ENCODE assay signal across 8 mouse cellular contexts in the genomic region with DNA sequence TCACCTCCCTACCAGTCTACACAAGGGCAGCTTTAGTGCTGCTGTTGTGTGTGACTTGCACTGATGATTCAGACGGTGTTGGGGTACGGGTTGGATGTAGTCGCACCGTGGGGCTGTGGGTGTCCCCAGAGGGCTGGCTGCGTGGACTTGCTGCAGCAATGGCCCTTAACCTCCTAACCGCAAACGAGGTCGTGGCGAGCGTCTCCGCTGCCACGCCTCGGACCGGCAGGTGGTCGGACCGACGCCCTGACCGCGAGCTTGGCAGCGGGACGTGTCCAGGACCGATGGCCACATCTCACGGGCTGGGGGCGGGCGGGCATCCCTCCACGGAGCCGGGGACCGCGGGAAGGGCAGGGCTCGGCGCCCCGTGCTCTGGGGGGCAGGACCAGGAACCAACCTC. TPM values are rescaled to one million over a fixed set of nuclear protein-coding genes. Genes with fewer than 3 reads are reported as not detected.
DNase-seq lines count a peak whose midpoint lies in the region; ATAC-seq and TF ChIP-seq lines count a peak whose summit lies in the region.

No protein-coding gene starts in this region.

- in situ Hi-C loops in Patski (cut with MboI; ENCODE audit: low pct_unique_long_range_greater_than_20kb): no loop called here

- TF ChIP-seq CTCF in Patski (IDR thresholded peaks at IDR 0.05): no peak

- intact Hi-C loops in heart, postnatal 25 days (cut with DNase I): loop anchor here (2.0 kb wide), 1 partner anchor 68 kb away; a partner anchor contains a TSS
- intact Hi-C loops in left cerebral cortex, postnatal 14 days (cut with DNase I): loop anchor here (5.0 kb wide), 1 partner anchor 68 kb away; a partner anchor contains a TSS

- peak overlapping the region; percentile 88 for H3K27ac ChIP-seq in neural tube, embryonic 11.5 days (ENCODE audit: low read depth, low read length)
- H3K27ac ChIP-seq in embryonic facial prominence, embryonic 10.5 days (replicated peaks): peak overlapping the region; percentile 95
- peak overlapping the region; percentile 98 for H3K27ac ChIP-seq in midbrain, embryonic 13.5 days
- H3K27ac ChIP-seq in stomach, embryonic 15.5 days: peak overlapping the region; percentile 90

- no peaks in the 10 kb centered on the region for H3K27me3 ChIP-seq in neural tube, embryonic 11.5 days (ENCODE audit: control insufficient read depth, insufficient read depth, low read length)
- H3K27me3 ChIP-seq in Patski: no peaks in the 10 kb centered on the region
- H3K27me3 ChIP-seq in embryonic facial prominence, embryonic 10.5 days (replicated peaks; ENCODE audit: low read depth, poor library complexity, severe bottlenecking): no peaks in the 10 kb centered on the region
- H3K27me3 ChIP-seq in midbrain, embryonic 13.5 days: peaks cover 6% of the 10 kb centered on the region; the same call in 1 of the 2 replicates
- 0 out of 2 replicates have a peak, but pooled peaks cover 3% of the 10 kb centered on the region for H3K27me3 ChIP-seq in stomach, embryonic 15.5 days (replicated peaks)

- POLR2A ChIA-PET in Patski (lab: Charles Lee): interaction anchor here (1.5 kb wide), 2 partner anchors 34 to 68 kb away, joined by 3 to 7 read pairs; a partner anchor contains a TSS

- peak; percentile 76 for ATAC-seq in neural tube, embryonic 11.5 days (ENCODE audit: insufficient read depth, low FRiP score, low TSS enrichment)
- peak; percentile 68 for ATAC-seq in Patski
- peak; percentile 82 for ATAC-seq in midbrain, embryonic 13.5 days
- peak; percentile 36 for ATAC-seq in stomach, embryonic 15.5 days (ENCODE audit: insufficient read depth, low FRiP score, low read depth)

- peak overlapping the region; percentile 82 for H3K4me2 ChIP-seq in neural tube, embryonic 11.5 days (ENCODE audit: low read depth)
- peak overlapping the region; percentile 71 for H3K4me2 ChIP-seq in midbrain, embryonic 13.5 days (replicated peaks)
- peak overlapping the region; percentile 85 for H3K4me2 ChIP-seq in stomach, embryonic 15.5 days

- under 1% methylated on average over 32 of the region's 32 CpGs for WGBS in neural tube, embryonic 11.5 days
- WGBS in embryonic facial prominence, embryonic 10.5 days: under 1% methylated on average over 32 of the region's 32 CpGs
- under 1% methylated on average over 31 of the region's 32 CpGs for WGBS in midbrain, embryonic 13.5 days
- whole genome bisulfite sequencing in stomach, embryonic 15.5 days: under 1% methylated on average over 32 of the region's 32 CpGs

- peaks cover 6% of the 10 kb centered on the region for H3K4me1 ChIP-seq in neural tube, embryonic 11.5 days (ENCODE audit: control insufficient read depth, insufficient read depth, low read length)
- H3K4me1 ChIP-seq in embryonic facial prominence, embryonic 10.5 days: peaks cover 20% of the 10 kb centered on the region
- peaks cover 33% of the 10 kb centered on the region for H3K4me1 ChIP-seq in midbrain, embryonic 13.5 days (replicated peaks)
- H3K4me1 ChIP-seq in stomach, embryonic 15.5 days: no peaks in the 10 kb centered on the region

- peak; percentile 57 for DNase-seq in neural tube, embryonic 11.5 days (ENCODE audit: low spot score)
- no peak for DNase-seq in neural tube, embryonic 10.5 days (ENCODE audit: extremely low spot score, low spot score)
- DNase-seq in Patski (ENCODE audit: low read depth, low spot score): no peak
- no peak for DNase-seq in embryonic facial prominence, embryonic 10.5 days (ENCODE audit: low spot score)
- DNase-seq in heart, postnatal 25 days (ENCODE audit: low spot score): peak; percentile 7
- peak; percentile 31 to 45 for DNase-seq in left cerebral cortex, postnatal 14 days (ENCODE audit: low spot score in 2 of 2)

- peak overlapping the region; percentile 91 for H3K4me3 ChIP-seq in neural tube, embryonic 11.5 days (ENCODE audit: low read depth, low read length)
- H3K4me3 ChIP-seq in embryonic facial prominence, embryonic 10.5 days: peak overlapping the region; percentile 97
- H3K4me3 ChIP-seq in midbrain, embryonic 13.5 days (replicated peaks): peak overlapping the region; percentile 57
- H3K4me3 ChIP-seq in stomach, embryonic 15.5 days (replicated peaks): peak overlapping the region; percentile 70

- CTCF ChIA-PET in Patski (lab: Charles Lee): interaction anchor here (0.7 to 2.3 kb wide), 5 partner anchors 8 to 76 kb away, joined by 3 to 8 read pairs (median 3); no protein-coding TSS in a partner anchor

- peak overlapping the region; percentile 84 for H3K9ac ChIP-seq in neural tube, embryonic 11.5 days (ENCODE audit: low read length)
- H3K9ac ChIP-seq in midbrain, embryonic 13.5 days (replicated peaks): peak overlapping the region; percentile 83
- H3K9ac ChIP-seq in stomach, embryonic 15.5 days: peak overlapping the region; percentile 68

- H3K9me3 ChIP-seq in neural tube, embryonic 11.5 days (ENCODE audit: control insufficient read depth, low read length): no peaks in the 10 kb centered on the region
- no peaks in the 10 kb centered on the region for H3K9me3 ChIP-seq in embryonic facial prominence, embryonic 10.5 days
- no peaks in the 10 kb centered on the region for H3K9me3 ChIP-seq in midbrain, embryonic 13.5 days
- no peaks in the 10 kb centered on the region for H3K9me3 ChIP-seq in stomach, embryonic 15.5 days

- H3K36me3 ChIP-seq in neural tube, embryonic 11.5 days (ENCODE audit: control insufficient read depth, insufficient read depth, low read length): no peaks in the 10 kb centered on the region; the same call in 1 of the 2 replicates
- peaks cover 20% of the 10 kb centered on the region for H3K36me3 ChIP-seq in embryonic facial prominence, embryonic 10.5 days (replicated peaks)
- peaks cover 11% of the 10 kb centered on the region for H3K36me3 ChIP-seq in midbrain, embryonic 13.5 days
- H3K36me3 ChIP-seq in stomach, embryonic 15.5 days: peaks cover 8% of the 10 kb centered on the region; the same call in 1 of the 2 replicates

RNA-seq across cellular contexts. Expression of a gene that starts 0.7 kb away (rescaled TPM):
- 32.5 and 34.8 TPM in 2 replicates for polyA plus RNA-seq in neural tube, embryonic 11.5 days (2014; fragmentation: Nextera tagmentation; extraction: Ambion mirVana)
- 18.7 TPM for polyA plus RNA-seq in Patski (2021)
- 31.3 and 34.9 TPM in 2 replicates for polyA plus RNA-seq in embryonic facial prominence, embryonic 10.5 days (2016; fragmentation: Nextera tagmentation; extraction: Ambion mirVana)
- total RNA-seq in heart, postnatal 25 days (2021): 10 to 100 TPM; 15.4 to 16.7 TPM
- 10 to 100 TPM; 69.6 to 73.5 TPM for total RNA-seq in left cerebral cortex, postnatal 14 days (2021)
- 45.0 and 49.5 TPM in 2 replicates for polyA plus RNA-seq in midbrain, embryonic 13.5 days (2015; fragmentation: Nextera tagmentation; extraction: Ambion mirVana)
- 22.6 and 22.8 TPM in 2 replicates for polyA plus RNA-seq in stomach, embryonic 15.5 days (2015; fragmentation: Nextera tagmentation; extraction: Ambion mirVana)

Comparison
In these comparisons a context has a peak if more than half of its experiments do, and no peak if none do; other contexts are left out.
1. DNase-seq: peak in neural tube, embryonic 11.5 days (single experiment), heart, postnatal 25 days (single experiment) and left cerebral cortex, postnatal 14 days (2 of 2); none in neural tube, embryonic 10.5 days (single experiment), Patski (single experiment) and embryonic facial prominence, embryonic 10.5 days (single experiment).
2. Peak in every context shown above with its lines, with median percentiles within 50 percentile points of each other: ATAC-seq, H3K27ac ChIP-seq, H3K4me2 ChIP-seq, H3K4me3 ChIP-seq and H3K9ac ChIP-seq.